Mouse (Mus musculus) cortical plate, adult 2 months (tissue): Measurements from ENCODE around the gene Wiz.

Experiments used
- CTCF ChIP-seq: fragments of 200-500 bp; IDR thresholded peaks from 2 replicates; pipeline ENCODE4 v1.5.1; 2011; ENCODE audit warnings: mild to moderate bottlenecking, control low read depth, low read length; ENCODE audit not compliant: insufficient read depth; ENCODE audit errors: extremely low read depth
- POLR2A ChIP-seq: fragments of 200-500 bp; IDR thresholded peaks from 2 replicates; pipeline ENCODE4 v1.6.1; 2011; ENCODE audit warnings: mild to moderate bottlenecking, low read length, control low read depth; ENCODE audit not compliant: insufficient read depth; ENCODE audit errors: extremely low read depth

- TF ChIP-seq CTCF = no peak
- TF ChIP-seq POLR2A = no peak
These were observed 12.1 kb downstream of the Wiz start for GRCm38 (mm10) chr17:32377137-32377536.
